In the genomic region with DNA sequence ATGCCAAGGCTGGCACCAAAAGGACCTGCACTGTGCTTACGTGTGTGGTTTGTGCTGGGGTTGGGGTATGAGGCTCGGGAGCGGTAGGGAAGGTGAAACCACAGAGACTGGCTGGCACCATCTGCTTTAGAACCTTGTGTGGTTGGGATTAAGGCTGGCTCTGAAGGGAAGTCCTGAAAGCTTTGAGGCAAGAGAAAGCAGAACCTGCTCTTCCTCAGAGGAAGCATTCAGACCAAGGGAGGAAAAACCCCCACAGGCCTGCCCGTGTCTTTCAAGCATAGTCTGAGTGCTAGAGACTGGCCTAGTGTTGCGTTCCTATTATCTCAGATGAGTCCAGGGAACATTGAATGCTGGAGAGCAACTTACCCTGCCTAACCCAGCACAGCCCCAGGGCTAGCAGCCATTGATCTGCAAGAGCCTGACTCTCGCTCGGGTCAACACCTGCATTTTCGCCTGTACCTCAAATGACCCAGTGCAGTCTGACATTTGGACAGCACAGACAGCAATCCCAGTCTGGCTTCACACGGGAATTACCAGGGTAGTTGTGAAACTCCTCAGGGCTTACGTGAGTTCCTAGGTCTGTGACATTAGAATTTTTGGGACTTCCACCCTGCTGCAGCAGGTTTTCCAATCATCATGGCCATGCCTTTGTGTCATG, we compare ENCODE assay signal across 8 mouse cellular contexts. TPM values are rescaled to one million over a fixed set of nuclear protein-coding genes. Genes with fewer than 3 reads are reported as not detected.
DNase-seq lines count a peak whose midpoint lies in the region; ATAC-seq and TF ChIP-seq lines count a peak whose summit lies in the region.

No protein-coding gene starts in this region.

- H3K4me1 ChIP-seq in kidney, embryonic 14.5 days (ENCODE audit: control insufficient read depth, insufficient read depth, low read length) = no peaks in the 10 kb centered on the region
- H3K4me1 ChIP-seq in bone marrow, adult 2 months (ENCODE audit: control insufficient read depth, insufficient read depth, low read length) = peaks cover 11% of the 10 kb centered on the region
- H3K4me1 ChIP-seq in midbrain, embryonic 14.5 days (ENCODE audit: control insufficient read depth, insufficient read depth, low read length) = peaks cover 11% of the 10 kb centered on the region; the same call in 1 of the 2 replicates

- H3K4me3 ChIP-seq in kidney, embryonic 14.5 days (ENCODE audit: low read length) = no peak overlapping the region; the same call in 1 of the 2 replicates
- H3K4me3 ChIP-seq in bone marrow, adult 2 months (replicated peaks; ENCODE audit: control insufficient read depth, low read depth, low read length) = peak overlapping the region; percentile 56
- no peak overlapping the region for H3K4me3 ChIP-seq in midbrain, embryonic 14.5 days (replicated peaks; ENCODE audit: low read depth, low read length)

- H3K9ac ChIP-seq in kidney, embryonic 14.5 days (ENCODE audit: low read depth, low read length) = no peak overlapping the region
- H3K9ac ChIP-seq in midbrain, embryonic 14.5 days (replicated peaks; ENCODE audit: low read length) = no peak overlapping the region

- H3K36me3 ChIP-seq in kidney, embryonic 14.5 days (ENCODE audit: control insufficient read depth, insufficient read depth, low read length) = no peaks in the 10 kb centered on the region
- no peaks in the 10 kb centered on the region for H3K36me3 ChIP-seq in midbrain, embryonic 14.5 days (ENCODE audit: control insufficient read depth, insufficient read depth, low read length)

- no peak for ATAC-seq in kidney, embryonic 14.5 days (ENCODE audit: low FRiP score, low TSS enrichment)
- ATAC-seq in hematopoietic stem cell, adult 5-6 weeks (replicated peaks in 1 of 2; ENCODE audit: insufficient read depth in 1 of 2, low FRiP score in 2 of 2, low TSS enrichment in 1 of 2, low read depth in 1 of 2, poor library complexity in 2 of 2, severe bottlenecking in 2 of 2) = peak; percentile 70 to 71
- ATAC-seq in midbrain, embryonic 14.5 days (ENCODE audit: low FRiP score, low TSS enrichment) = peak; percentile 24; the same call in 1 of the 2 replicates

- no peak for TF ChIP-seq CTCF in bone marrow, adult 2 months (IDR thresholded peaks at IDR 0.05; ENCODE audit: control insufficient read depth, insufficient read depth, low read length)

- no peaks in the 10 kb centered on the region for H3K9me3 ChIP-seq in kidney, embryonic 14.5 days (ENCODE audit: control insufficient read depth, low read length)
- no peaks in the 10 kb centered on the region for H3K9me3 ChIP-seq in midbrain, embryonic 14.5 days (ENCODE audit: control insufficient read depth, low read length)

- no peak overlapping the region for H3K4me2 ChIP-seq in kidney, embryonic 14.5 days (replicated peaks; ENCODE audit: low read depth, low read length)
- peak overlapping the region; percentile 38; the same call in 1 of the 2 replicates for H3K4me2 ChIP-seq in midbrain, embryonic 14.5 days (ENCODE audit: low read length)

- no peak for TF ChIP-seq POLR2A in bone marrow, adult 2 months (IDR thresholded peaks at IDR 0.05; ENCODE audit: borderline replicate concordance, control insufficient read depth, low read depth, low read length)

- H3K27ac ChIP-seq in kidney, embryonic 14.5 days (ENCODE audit: low read depth, low read length) = peak overlapping the region; percentile 32; the same call in 1 of the 2 replicates
- peak overlapping the region; percentile 93 for H3K27ac ChIP-seq in bone marrow, adult 2 months (ENCODE audit: control insufficient read depth, insufficient read depth, low read depth, low read length, poor library complexity)
- peak overlapping the region; percentile 75 for H3K27ac ChIP-seq in midbrain, embryonic 14.5 days (replicated peaks; ENCODE audit: low read depth, low read length)

- DNase-seq in kidney, adult 8-10 months = no peak
- no peak for DNase-seq in midbrain, embryonic 14.5 days
- no peak for DNase-seq in embryo, embryonic 11 days
- no peak for DNase-seq in right cerebral cortex, adult 18-20 months
- DNase-seq in thymus, postnatal 4 days = no peak

- 80% methylated on average over 10 of the region's 10 CpGs for WGBS in kidney, embryonic 14.5 days
- 10% methylated on average over 10 of the region's 10 CpGs for WGBS in bone marrow, adult 2 months
- 84% methylated on average over 10 of the region's 10 CpGs for WGBS in midbrain, embryonic 14.5 days

- H3K27me3 ChIP-seq in kidney, embryonic 14.5 days (ENCODE audit: control insufficient read depth, insufficient read depth, low read length) = no peaks in the 10 kb centered on the region
- no peaks in the 10 kb centered on the region for H3K27me3 ChIP-seq in midbrain, embryonic 14.5 days (ENCODE audit: control insufficient read depth, insufficient read depth, low read length)

RNA-seq across cellular contexts. Expression of gene Dglucy, which starts 0.5 kb away (rescaled TPM):
- polyA plus RNA-seq in kidney, embryonic 14.5 days (2014; fragmentation: Nextera tagmentation; extraction: Ambion mirVana) = 1.7 and 3.6 TPM in 2 replicates
- polyA plus RNA-seq in bone marrow, adult 2 months (2011; ENCODE audit: insufficient read depth, insufficient read length, low replicate concordance, missing spikeins) = 4.2 and 5.2 TPM in 2 replicates
- total RNA-seq in hematopoietic stem cell, adult 5-6 weeks (2017) = 4.6 and 16.3 TPM in 2 replicates
- 1.7 and 1.9 TPM in 2 replicates for polyA plus RNA-seq in midbrain, embryonic 14.5 days (2014; fragmentation: Nextera tagmentation; extraction: Ambion mirVana)

RNA-seq across cellular contexts. Expression of gene Rps6ka5, which starts 51.6 kb away (rescaled TPM):
- 3.6 and 5.5 TPM in 2 replicates for polyA plus RNA-seq in kidney, embryonic 14.5 days (2014; fragmentation: Nextera tagmentation; extraction: Ambion mirVana)
- 3.8 and 5.3 TPM in 2 replicates for polyA plus RNA-seq in bone marrow, adult 2 months (2011; ENCODE audit: insufficient read depth, insufficient read length, low replicate concordance, missing spikeins)
- 67.8 and 70.4 TPM in 2 replicates for total RNA-seq in hematopoietic stem cell, adult 5-6 weeks (2017)
- 7.0 and 7.9 TPM in 2 replicates for polyA plus RNA-seq in midbrain, embryonic 14.5 days (2014; fragmentation: Nextera tagmentation; extraction: Ambion mirVana)

Comparison
In these comparisons a context has a peak if more than half of its experiments do, and no peak if none do; other contexts are left out.
1. H3K27ac ChIP-seq: peak in every context shown above with its lines; median percentile 93 in bone marrow, adult 2 months; 75 in midbrain, embryonic 14.5 days; 32 in kidney, embryonic 14.5 days.